Mouse (Mus musculus): ENCODE measurements around the gene Dicer1. TPM values are rescaled to one million over a fixed set of nuclear protein-coding genes. Genes with fewer than 3 reads are reported as not detected.
A peak's percentile ranks its signal among the peaks of the same experiment; 100 is the strongest.
"Not testable (repeated sequence)": the region's sequence is repeated elsewhere in the genome, so short reads cannot be mapped to it uniquely, and the experiment has no call there.

Gene Dicer1
- total RNA-seq, 2 experiments from 2014 or later: 29.9 to 34.9 TPM

DNA sequence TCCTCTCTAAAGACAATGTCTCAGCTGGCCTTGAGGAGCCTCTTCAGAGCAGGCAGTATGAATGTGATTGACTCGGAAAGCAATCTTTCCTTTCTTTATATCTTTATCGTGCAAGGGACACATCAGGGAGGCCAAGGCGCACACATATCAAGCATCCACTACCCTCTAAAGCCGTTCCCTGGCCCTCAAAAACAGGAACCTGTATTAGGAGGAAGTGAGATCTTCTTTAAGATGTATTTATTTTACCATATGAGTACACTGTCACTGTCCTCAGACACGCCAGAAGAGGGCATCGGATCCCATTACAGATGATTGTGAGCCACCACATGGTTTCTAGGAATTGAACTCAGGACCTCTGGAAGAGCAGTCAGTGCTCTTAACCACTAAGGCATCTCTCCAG lies 9.5 kb downstream of the Dicer1 start:
- DNase-seq: no peak
- intact Hi-C loops (cut with DNase I): no loop called here

DNA sequence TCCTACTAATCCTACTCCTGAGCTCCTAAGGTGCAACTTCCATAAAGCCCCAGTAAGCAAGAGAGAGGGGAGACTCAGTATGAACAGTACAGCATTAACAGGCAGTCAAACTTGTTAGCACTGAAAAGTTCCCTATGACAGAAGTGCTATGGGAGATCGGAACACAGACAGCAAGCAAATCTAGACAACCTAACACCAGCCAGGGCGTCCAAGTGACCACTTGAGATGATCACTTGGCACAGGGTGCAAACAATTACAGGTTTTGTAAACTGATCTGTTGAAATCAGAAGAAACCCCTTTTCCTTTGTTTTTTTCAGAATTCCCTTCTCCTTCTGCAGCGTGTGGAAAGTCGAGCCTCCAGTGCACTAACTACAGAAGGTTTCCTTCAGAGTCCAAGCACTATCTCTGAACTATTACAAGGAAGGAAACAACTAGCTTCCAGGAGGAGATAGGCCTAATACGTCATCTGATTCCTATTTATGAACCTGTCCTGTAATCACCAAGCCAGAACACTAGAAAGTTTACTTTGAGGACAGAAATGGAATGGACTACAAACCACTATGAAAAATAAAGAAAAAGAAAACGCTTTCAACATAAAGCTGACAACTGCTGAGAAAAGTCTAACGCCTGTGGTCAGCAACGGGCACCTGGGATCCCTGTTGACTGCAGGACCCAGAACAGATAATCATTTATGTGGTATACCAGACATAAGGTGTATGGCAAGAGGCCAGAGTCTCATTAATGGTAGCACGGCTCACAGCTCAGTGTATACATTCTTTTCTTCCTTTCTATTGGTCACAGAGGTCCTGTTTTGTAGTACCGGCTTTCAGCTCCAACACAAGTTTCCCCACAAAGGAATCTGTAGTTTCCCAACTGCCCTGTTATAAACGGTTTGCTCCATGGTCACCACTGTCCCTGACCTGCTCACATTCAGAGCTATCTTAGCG lies 10.6 kb downstream of the Dicer1 start:
- DNase-seq: no peak
- intact Hi-C loops (cut with DNase I): no loop called here

DNA sequence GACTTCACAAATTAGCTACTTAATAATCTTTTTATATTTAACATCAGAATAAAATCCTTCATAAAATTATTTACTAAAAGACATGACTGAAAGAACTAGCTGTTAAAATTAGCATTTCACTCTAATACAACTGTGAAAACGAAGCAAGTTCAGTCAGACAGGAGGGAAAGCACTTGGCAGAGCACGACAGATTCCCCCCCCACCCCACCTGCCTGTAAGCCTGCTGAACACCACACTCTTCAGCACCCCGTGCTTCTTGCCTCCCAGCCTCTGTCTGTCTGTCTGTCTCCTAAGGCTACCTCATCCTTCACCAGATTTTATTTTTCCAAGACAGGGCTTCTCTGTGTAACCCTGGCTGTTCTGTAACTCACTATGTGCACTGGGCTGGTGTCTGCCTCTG lies 12.8 kb downstream of the Dicer1 start:
- intact Hi-C loops (cut with DNase I): no loop called here
- no peak for DNase-seq

DNA sequence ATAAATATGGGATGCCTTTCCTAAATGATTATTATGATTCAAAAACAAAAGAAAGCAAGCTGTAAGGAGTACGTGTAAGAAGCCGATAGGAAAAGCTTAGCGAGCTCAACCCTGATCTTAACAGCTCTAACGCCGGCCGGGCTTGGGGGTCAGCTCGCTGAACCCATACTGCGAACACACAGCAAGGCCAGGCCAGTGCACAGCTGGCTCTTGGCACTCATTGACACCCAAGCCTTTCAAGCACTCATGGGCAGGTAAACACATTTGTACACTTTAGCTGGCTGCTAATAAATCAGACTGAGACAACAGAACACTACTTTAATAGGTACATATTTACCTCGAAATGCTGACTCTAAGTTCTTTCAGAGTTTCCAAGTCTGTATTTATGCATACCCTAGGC lies 13.3 kb downstream of the Dicer1 start:
- no peak for DNase-seq
- intact Hi-C loops (cut with DNase I): no loop called here

DNA sequence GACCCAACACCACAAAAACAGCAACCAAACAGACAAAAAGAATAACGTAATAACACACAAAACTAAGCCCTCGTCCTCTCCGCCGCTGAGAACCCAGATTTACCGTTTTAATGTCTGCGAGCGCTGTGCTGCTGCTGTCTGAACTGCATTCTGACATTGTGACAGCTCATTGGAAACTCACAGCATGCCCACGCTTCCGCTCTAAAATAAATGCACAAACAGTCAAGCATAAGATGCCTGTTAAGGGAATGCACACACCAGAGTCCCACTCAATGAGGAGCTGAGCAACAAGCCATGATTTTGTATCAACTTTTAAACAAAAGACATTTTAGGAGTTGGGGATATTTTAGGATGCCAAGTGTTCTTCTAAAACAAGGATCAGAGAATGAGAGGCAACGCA lies 14.1 kb downstream of the Dicer1 start:
- intact Hi-C loops (cut with DNase I): no loop called here
- DNase-seq: no peak

DNA sequence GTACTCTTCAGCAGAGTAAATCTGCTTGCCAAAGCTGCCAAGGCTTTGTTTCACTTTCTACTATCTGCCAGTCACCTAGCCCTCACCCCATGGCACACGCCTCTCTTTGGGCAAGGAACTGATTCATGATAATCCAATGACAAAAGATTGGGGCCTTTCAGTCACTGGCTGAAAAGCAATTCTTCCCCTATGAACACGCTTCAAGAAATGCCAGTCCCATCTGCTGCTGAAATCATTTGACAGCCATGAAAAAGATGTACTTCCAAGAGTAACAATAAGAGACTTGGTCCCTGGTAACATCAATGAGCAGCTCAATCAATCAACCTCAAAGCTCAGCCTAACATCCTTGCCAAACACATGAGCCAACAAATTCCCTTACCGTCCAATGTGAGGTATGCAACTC lies 15.8 kb downstream of the Dicer1 start:
- intact Hi-C loops (cut with DNase I): no loop called here

DNA sequence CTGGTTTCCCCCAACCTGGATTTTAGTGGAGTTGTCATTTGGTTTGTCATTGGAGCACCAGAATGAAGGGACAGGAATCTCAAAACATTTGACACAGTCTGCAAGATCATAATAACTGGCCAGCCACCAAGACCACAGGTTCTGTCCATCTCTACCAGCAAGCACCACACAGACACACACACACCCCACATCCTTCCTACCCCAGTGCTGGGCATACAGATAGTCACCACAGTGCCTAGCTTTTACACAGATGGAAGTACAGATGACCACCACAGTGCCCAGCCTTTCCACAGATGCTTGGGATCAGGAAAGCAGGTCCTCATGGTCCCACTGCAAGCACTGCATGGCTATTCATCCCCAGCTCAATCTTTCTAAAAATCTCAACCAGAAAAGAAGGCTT lies 18.6 kb downstream of the Dicer1 start:
- no peak for DNase-seq
- intact Hi-C loops (cut with DNase I): no loop called here

More for the DNA sequence above, 15.8 kb downstream of the Dicer1 start:
- no peak for DNase-seq

DNA sequence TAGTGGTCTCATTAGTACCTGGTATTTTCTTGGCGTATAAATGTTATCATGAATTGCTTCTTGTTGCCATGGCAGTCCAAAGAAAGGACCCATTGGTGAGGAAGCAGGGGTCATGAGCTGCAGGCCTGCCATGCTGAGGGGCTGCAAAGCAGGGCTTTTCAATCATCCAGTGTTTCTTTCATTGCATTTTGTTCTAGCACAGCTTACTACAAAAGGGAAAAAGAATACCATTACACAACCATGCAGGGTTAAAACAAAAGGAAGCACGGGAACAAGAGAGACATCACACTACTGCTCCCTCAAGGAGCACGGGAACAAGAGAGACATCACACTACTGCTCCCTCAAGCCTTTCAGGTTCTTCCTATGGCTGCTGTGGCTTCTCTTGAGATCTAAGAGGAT lies 20.0 kb downstream of the Dicer1 start:
- intact Hi-C loops (cut with DNase I): no loop called here
- no peak for DNase-seq

DNA sequence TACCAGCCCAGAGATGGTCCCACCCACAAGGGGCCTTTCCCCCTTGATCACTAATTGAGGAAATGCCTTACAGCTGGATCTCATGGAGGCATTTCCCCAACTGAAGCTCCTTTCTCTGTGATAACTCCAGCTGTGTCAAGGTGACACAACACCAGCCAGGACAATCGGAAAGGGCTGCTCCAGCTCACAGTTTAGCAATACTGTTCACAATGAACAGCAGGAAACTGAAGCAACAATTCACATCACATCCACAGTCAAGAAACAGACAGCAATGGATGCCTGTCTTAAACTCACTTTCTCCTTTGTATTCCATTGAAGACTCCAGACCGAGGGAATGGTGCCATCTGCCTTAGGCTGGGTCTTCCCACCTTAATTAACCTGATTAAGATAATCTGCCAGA lies 25.3 kb downstream of the Dicer1 start:
- intact Hi-C loops (cut with DNase I); DNase-seq: not testable (repeated sequence)

DNA sequence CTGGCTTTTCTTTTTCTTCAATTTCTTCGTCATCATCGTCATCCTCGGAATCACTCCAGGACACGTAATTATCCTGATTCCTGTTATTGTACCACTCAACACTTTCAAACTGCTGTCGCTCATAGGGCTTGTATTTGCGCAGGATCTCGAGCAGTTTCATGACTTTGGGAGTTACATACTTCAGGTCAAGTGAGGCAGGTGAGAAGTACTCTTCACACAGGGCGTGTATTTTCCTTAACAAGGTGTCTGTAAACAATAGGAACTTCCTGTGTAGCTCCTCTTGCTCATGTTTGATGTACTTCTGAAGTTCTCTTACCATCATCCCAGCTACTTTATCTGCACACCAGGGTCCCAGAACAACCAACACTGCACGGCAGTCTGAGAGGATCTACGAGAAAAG lies 29.7 kb downstream of the Dicer1 start:
- DNase-seq: no peak
- intact Hi-C loops (cut with DNase I): no loop called here

DNA sequence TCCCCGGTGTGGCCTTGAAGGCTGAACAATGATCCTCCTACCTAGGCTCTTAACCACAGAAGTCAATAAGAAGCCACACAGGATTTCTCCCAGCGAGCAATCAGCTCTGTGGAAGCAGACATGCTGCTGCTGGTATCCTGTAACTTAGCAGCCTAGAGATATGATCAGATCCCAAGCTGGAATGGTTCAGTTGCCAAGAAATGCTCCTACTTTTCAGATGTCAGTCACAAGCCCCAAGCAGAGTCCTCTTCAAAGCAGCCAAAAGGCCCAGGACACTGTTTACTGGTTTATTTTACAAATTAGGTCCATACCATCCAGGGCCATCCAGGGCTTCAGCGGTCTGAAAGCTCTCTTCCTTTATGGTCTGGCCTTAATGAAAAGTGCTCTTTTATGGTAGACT lies 30.7 kb downstream of the Dicer1 start:
- no peak for DNase-seq
- intact Hi-C loops (cut with DNase I): no loop called here

DNA sequence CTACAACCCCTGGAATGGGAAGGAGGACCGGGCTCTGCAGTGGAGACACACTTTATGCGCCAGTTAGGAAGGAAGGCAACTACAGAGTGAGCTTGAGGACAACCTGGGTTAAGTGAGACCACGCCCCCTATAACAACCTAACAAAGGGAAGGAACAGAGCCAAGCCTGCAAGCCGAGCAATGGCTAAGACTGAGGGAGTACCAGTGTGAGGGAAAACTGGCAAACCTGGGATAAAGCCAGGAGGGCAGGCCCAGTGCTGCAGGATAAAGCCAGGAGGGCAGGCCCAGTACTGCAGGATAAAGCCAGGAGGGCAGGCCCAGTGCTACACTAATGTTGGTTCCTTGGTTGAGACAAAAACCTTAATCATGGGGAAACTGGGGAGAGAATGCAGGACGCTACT lies 32.8 kb downstream of the Dicer1 start:
- no peak for DNase-seq
- intact Hi-C loops (cut with DNase I): no loop called here

DNA sequence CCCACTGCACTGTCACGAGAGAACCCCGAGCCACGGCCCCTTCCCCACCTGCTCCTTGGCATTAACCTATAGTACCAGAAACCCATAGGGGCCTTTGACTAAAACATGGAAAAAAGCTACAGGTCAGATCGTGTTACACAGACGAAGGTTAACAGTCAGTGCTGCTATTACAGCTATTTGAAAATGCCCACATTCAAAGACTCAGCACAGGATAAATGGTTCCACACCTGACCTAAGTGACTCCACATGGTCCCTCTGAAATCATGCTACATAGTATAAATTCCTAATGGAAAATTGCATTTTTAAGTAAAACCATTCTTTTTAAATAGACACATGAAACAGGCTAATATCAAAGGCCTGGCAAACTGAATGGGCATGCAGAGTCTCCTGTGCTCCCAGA lies 35.3 kb downstream of the Dicer1 start:
- DNase-seq: no peak
- intact Hi-C loops (cut with DNase I): no loop called here

DNA sequence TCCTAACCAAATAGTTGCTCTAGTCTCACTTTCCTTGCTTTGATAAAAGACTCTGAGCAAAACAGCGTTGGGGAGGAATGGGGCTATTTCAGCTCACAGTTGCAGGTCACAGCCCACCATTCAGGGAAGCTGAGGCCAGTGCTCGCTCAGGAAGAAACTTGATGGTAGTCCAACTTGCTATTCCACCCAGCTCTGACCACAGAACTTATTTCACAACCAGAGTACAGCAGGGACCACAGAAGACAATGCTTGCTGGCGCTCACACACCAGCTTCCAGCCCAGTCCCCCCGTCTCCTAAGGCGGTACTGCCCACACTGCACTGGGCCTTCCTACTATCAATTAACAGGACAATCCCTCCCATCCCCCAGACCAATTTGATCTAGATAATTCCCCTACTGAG lies 36.3 kb downstream of the Dicer1 start:
- no peak for DNase-seq
- intact Hi-C loops (cut with DNase I): no loop called here

DNA sequence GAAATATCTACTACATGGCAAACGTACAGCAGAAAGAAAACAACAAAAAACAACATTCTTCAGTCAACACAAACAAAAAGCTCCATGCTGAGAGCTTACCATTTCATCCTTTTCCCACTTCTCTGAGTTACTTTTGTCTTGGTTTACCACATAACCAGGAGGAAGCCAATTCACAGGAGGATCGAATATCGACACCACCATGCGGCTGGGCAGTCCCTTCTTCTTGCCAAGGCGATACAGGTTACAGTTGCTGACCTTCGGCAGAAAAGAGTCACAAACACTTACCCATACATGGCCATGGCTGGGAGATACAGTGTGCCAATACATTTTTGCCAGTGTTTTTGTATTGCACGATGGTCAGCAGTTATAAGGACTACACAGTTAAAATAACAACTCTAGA lies 51.5 kb downstream of the Dicer1 start:
- no peak for DNase-seq
- intact Hi-C loops (cut with DNase I): no loop called here

DNA sequence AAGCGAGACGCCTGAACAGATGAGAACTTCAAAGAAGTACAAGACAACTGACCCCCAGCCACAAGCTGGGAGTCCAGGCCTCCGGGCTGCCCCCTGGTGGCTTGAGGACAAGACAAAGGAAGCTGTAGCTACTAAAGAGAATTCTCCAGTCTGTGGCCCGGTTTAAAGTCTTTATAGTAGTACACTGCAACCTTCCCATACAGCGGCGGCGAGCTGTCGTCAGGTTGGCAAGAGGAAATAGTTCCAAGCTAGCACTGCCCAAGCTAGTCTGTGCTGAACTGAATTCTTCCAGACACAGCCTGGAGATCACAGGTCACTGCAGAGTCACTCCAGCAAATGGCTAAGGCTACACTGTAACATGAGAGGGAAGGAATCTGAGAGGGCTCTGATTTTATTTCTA lies 52.0 kb downstream of the Dicer1 start:
- peak; percentile 54 to 58 for DNase-seq
- intact Hi-C loops (cut with DNase I): loop anchor here (5.0 kb wide), 1 partner anchor 257 kb away; no protein-coding TSS in a partner anchor

DNA sequence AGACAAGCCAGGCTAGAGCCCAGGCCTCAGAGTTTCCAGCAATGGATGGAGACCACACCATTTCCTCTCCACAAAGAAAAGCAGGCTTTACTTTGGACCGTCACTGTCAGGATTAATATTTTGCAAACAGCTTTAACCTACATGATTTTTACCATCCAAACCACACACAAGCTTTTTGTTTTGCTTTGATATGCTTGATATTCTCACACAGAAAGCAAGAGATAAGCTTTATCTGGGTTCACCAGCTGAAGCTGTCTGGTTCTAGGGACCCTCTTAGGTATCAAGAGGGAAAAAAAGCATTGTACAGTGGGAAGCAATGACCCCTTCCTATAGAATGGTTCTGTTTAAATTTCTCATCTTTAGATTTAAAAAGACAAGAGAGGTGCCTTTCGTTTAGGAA lies 56.2 kb downstream of the Dicer1 start:
- intact Hi-C loops (cut with DNase I): loop anchor here (5.0 kb wide), 1 partner anchor 253 kb away; no protein-coding TSS in a partner anchor

DNA sequence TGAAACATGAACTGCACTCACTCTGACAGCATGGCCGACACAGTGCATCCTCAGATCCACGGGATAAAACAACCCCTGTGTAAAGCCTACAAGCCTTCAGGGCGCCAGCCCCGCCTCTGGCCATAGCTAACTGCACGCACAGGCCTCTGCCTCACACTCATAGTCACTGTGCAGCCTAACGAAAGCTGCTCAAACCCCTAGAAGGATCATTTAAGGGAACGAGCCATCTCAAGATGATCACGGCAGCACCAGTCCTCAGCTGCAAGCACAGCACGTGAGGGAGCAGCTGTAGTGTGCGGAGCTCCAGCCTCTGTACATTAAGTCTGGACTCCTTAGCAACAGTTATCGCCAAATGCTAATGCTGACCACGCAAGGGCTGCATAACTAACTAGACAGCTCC lies 58.9 kb downstream of the Dicer1 start:
- no peak for DNase-seq
- intact Hi-C loops (cut with DNase I): no loop called here

More for the DNA sequence above, 56.2 kb downstream of the Dicer1 start:
- no peak for DNase-seq

DNA sequence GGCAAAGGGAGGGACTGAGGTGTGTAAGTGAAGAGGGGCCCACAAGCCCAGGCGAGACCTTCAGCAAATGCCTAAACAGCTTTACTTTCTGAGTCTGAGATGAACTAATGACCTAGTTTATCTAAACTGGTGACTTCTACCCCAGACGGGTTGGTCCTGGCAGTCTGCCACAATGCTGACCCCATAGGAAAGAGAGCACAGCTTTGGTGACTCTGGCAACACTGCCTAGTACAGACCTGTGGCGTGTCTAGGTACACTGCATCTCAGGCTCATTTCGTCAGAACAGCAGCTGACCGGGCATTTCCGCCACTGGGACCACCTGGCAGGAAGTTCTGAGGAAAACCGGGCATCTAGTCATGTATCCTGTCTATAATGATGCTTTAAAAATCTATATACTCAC lies 61.3 kb downstream of the Dicer1 start:
- DNase-seq: no peak
- intact Hi-C loops (cut with DNase I): no loop called here

DNA sequence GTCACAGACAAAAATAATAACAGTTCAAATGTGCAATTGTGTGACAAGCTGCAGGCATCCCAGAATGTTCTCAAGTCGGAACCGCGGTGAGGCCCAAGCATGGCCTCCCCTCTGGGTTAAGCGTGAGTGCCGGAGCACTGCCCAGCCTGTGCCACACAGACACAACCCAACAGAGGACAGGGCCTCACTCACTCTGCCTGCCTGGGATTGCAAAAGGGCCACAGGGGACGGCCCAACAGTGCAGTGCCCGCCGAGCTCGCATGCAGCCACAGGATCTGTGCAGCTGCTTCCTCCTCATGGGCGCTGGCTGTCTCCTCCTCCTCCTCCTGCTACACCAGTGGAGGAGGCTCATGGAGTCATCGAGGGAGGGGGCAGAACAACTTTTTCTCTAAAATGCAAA lies 62.9 kb downstream of the Dicer1 start:
- no peak for DNase-seq
- intact Hi-C loops (cut with DNase I): no loop called here

DNA sequence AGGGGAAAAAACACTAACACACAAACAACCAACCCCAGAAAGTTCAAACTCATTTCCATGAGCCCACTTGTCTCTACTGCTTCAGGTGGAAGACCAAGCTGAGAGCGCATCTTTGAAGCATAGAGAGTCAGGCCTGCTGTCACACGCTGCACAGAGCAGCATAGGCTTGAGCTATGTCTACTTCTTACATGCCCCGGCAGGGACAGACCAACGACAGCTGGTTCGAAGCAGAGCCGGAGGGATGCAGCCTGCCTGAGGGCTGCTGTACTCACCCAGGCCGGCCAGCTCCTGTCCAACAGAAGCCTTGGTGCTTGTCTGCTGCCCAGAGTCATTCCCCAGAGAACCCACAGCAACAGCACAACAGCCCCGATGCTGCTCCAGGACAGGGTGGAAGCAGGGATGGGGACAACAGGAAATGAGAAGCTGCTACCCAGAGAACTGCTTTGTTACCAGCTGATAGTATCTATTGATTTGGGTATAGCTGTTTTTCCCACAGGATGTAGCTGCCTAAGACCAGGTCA lies 67.3 kb downstream of the Dicer1 start:
- intact Hi-C loops (cut with DNase I): no loop called here
- no peak for DNase-seq

DNA sequence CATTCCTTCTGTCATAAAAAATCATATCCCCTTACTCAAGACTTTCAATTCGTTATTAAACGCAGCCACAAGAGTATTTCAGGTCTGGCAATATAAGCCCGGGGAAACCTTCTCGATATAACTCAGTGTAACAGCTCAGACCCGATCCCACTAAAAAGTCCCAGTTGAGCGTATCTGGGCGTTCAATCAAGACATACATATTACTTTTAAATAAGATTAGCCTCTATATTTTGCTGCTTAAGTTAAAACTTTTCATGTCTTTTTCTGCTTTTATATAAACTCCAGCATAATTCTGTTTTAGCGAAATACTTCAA lies 72.0 kb downstream of the Dicer1 start:
- DNase-seq: no peak
- intact Hi-C loops (cut with DNase I): no loop called here
